Mouse (Mus musculus): ENCODE results near the gene Slfn8.
"Not testable (repeated sequence)": the region's sequence is repeated elsewhere in the genome, so short reads cannot be mapped to it uniquely, and the experiment has no call there.

Gene Slfn8

GRCm38 (mm10) chr11:83020621-83021020, at the start of gene Slfn8:
Slfn8 (minus strand) TSS chr11:83020810.
- peak; percentile 79 for DNase-seq (ENCODE audit: low read depth, low spot score)

- DNase-seq (ENCODE audit: low read depth, low spot score), result peak; percentile 35
These were observed 47.5 kb upstream of the Slfn8 start for GRCm38 (mm10) chr11:83067982-83068694.

GRCm38 (mm10) chr11:83066640-83067531, 46.3 kb upstream of the Slfn8 start:
- peak; percentile 82 for DNase-seq (ENCODE audit: low read depth, low spot score)

- peak; percentile 46 for DNase-seq (ENCODE audit: low read depth, low spot score)
These were observed 45.1 kb upstream of the Slfn8 start for GRCm38 (mm10) chr11:83065441-83066344.

- peak; percentile 79 for DNase-seq (ENCODE audit: low read depth, low spot score)
These were observed 44.3 kb upstream of the Slfn8 start, which contains the start of gene Slfn2 for GRCm38 (mm10) chr11:83064946-83065345. Slfn2 (plus strand) TSS chr11:83065112.

GRCm38 (mm10) chr11:83063941-83064349, 43.3 kb upstream of the Slfn8 start:
- DNase-seq (ENCODE audit: low read depth, low spot score), result peak; percentile 49

GRCm38 (mm10) chr11:83063126-83063525, 42.5 kb upstream of the Slfn8 start:
- DNase-seq (ENCODE audit: low read depth, low spot score), result no peak

- no peak for DNase-seq (ENCODE audit: low read depth, low spot score)
These were observed 41.2 kb upstream of the Slfn8 start for GRCm38 (mm10) chr11:83061806-83062205.

- DNase-seq (ENCODE audit: low read depth, low spot score), result peak; percentile 32
These were observed 39.9 kb upstream of the Slfn8 start for GRCm38 (mm10) chr11:83060412-83061020.

- DNase-seq (ENCODE audit: low read depth, low spot score), result peak; percentile 80
These were observed 37.3 kb upstream of the Slfn8 start for GRCm38 (mm10) chr11:83057863-83058262.

- DNase-seq (ENCODE audit: low read depth, low spot score), result no peak
These were observed 25.0 kb upstream of the Slfn8 start for GRCm38 (mm10) chr11:83045642-83046041.

- DNase-seq (ENCODE audit: low read depth, low spot score), result peak; percentile 51
These were observed 23.3 kb upstream of the Slfn8 start for GRCm38 (mm10) chr11:83043891-83044290.

- no peak for DNase-seq (ENCODE audit: low read depth, low spot score)
These were observed 20.4 kb upstream of the Slfn8 start for GRCm38 (mm10) chr11:83041000-83041399.

GRCm38 (mm10) chr11:83040325-83040724, 19.7 kb upstream of the Slfn8 start:
- DNase-seq (ENCODE audit: low read depth, low spot score), result peak; percentile 90

GRCm38 (mm10) chr11:83039796-83040195, 19.2 kb upstream of the Slfn8 start:
- no peak for DNase-seq (ENCODE audit: low read depth, low spot score)

- DNase-seq (ENCODE audit: low read depth, low spot score), result peak; percentile 67
These were observed 18.5 kb upstream of the Slfn8 start for GRCm38 (mm10) chr11:83039156-83039555.

GRCm38 (mm10) chr11:83038686-83039085, 18.1 kb upstream of the Slfn8 start:
- not testable (repeated sequence) for DNase-seq (ENCODE audit: low read depth, low spot score)

- DNase-seq (ENCODE audit: low read depth, low spot score), result peak; percentile 16
These were observed 770 bp downstream of the Slfn8 start for GRCm38 (mm10) chr11:83019561-83020519.

GRCm38 (mm10) chr11:83016093-83016492, 4.5 kb downstream of the Slfn8 start:
- DNase-seq (ENCODE audit: low read depth, low spot score), result peak; percentile 43

- no peak for DNase-seq (ENCODE audit: low read depth, low spot score)
These were observed 7.3 kb downstream of the Slfn8 start for GRCm38 (mm10) chr11:83013356-83013755.

Measured in CD4-positive helper T cell, adult 2 months (primary cell).